Mouse (Mus musculus): ENCODE data around the gene 4933428M09Rik.
"Not testable (repeated sequence)": the region's sequence is repeated elsewhere in the genome, so short reads cannot be mapped to it uniquely, and the experiment has no call there.

Gene 4933428M09Rik

GRCm38 (mm10) chrX:139178928-139179327 lies at the start of gene 4933428M09Rik:
Gene 4933428M09Rik, plus strand, starts transcription at chrX:139179228.
- DNase-seq (ENCODE audit: low spot score in 2 of 2), result no peak

- peak in 1 of 2 experiments; percentile 13 for DNase-seq (ENCODE audit: low spot score in 2 of 2)
Observed at GRCm38 (mm10) chrX:139134031-139134430, 45.0 kb upstream of the 4933428M09Rik start.

- DNase-seq (ENCODE audit: low spot score in 2 of 2), result not testable (repeated sequence)
Observed at GRCm38 (mm10) chrX:139191506-139191905, 12.5 kb downstream of the 4933428M09Rik start.

GRCm38 (mm10) chrX:139194572-139195279 lies 15.7 kb downstream of the 4933428M09Rik start:
- no peak for DNase-seq (ENCODE audit: low spot score in 2 of 2)

GRCm38 (mm10) chrX:139209191-139209828 lies 30.3 kb downstream of the 4933428M09Rik start:
- DNase-seq (ENCODE audit: low spot score in 2 of 2), result not testable (repeated sequence)

GRCm38 (mm10) chrX:139209829-139210225 lies 30.8 kb downstream of the 4933428M09Rik start, which contains the start of gene Mum1l1:
Gene Mum1l1, plus strand, starts transcription at chrX:139210042.
- peak; percentile 34 to 53 for DNase-seq (ENCODE audit: low spot score in 2 of 2)

- DNase-seq (ENCODE audit: low spot score in 2 of 2), result no peak
Observed at GRCm38 (mm10) chrX:139214765-139215164, 35.7 kb downstream of the 4933428M09Rik start.

GRCm38 (mm10) chrX:139216409-139216808 lies 37.4 kb downstream of the 4933428M09Rik start:
- DNase-seq (ENCODE audit: low spot score in 2 of 2), result no peak

GRCm38 (mm10) chrX:139216991-139217593 lies 38.1 kb downstream of the 4933428M09Rik start:
- DNase-seq (ENCODE audit: low spot score in 2 of 2), result peak; percentile 27 to 37

- no peak for DNase-seq (ENCODE audit: low spot score in 2 of 2)
Observed at GRCm38 (mm10) chrX:139217776-139218175, 38.7 kb downstream of the 4933428M09Rik start.

- peak; percentile 22 to 42 for DNase-seq (ENCODE audit: low spot score in 2 of 2)
Observed at GRCm38 (mm10) chrX:139219017-139219416, 40.0 kb downstream of the 4933428M09Rik start.

GRCm38 (mm10) chrX:139220830-139221229 lies 41.8 kb downstream of the 4933428M09Rik start:
- no peak for DNase-seq (ENCODE audit: low spot score in 2 of 2)

GRCm38 (mm10) chrX:139221893-139222292 lies 42.9 kb downstream of the 4933428M09Rik start:
- no peak for DNase-seq (ENCODE audit: low spot score in 2 of 2)

Measured in cerebellum, postnatal 4 days (tissue).